Mouse (Mus musculus): Measurements from ENCODE around the gene Spcs2. TPM values are rescaled to one million over a fixed set of nuclear protein-coding genes. Genes with fewer than 3 reads are reported as not detected.

Gene Spcs2
- polyA plus RNA-seq, 1 experiment from 2014 or later = 423 TPM

DNA sequence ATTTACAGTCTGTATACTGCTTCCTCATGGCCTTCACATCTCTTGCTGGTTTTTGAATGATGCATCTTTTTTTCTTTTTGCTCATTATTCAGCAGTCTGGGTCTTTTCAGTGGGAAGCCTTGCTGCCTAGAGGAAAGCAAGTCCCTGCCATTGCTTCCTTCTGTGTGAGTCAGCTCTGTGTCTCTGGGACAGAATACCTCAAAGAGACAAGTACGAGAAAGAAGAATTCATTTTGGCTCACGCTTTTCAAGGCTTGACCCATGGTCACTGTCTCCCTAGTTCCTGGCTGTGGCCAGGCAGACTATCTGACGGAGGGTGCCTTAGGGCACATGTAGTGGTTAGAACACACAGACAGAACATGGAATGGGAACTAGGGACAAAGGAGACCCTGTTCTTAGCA is 30.7 kb upstream of the Spcs2 start:
- no peak overlapping the region for H3K9ac ChIP-seq (ENCODE audit: low read depth, low read length)
- H3K4me2 ChIP-seq (ENCODE audit: low read depth, low read length) = no peak overlapping the region
- H3K36me3 ChIP-seq (ENCODE audit: control insufficient read depth, insufficient read depth, low read length) = no peaks in the 10 kb centered on the region
- no peaks in the 10 kb centered on the region for H3K9me3 ChIP-seq (ENCODE audit: control insufficient read depth, low read length)
- no peak for ATAC-seq
- no peak overlapping the region for H3K4me3 ChIP-seq (ENCODE audit: low read length)
- WGBS = 81% methylated on average over 3 of the region's 3 CpGs
- H3K4me1 ChIP-seq (ENCODE audit: control insufficient read depth, insufficient read depth, low read length) = no peaks in the 10 kb centered on the region
- no peak overlapping the region for H3K27ac ChIP-seq (ENCODE audit: low read length)
- no peaks in the 10 kb centered on the region for H3K27me3 ChIP-seq (replicated peaks; ENCODE audit: control insufficient read depth, insufficient read depth, low read length)

DNA sequence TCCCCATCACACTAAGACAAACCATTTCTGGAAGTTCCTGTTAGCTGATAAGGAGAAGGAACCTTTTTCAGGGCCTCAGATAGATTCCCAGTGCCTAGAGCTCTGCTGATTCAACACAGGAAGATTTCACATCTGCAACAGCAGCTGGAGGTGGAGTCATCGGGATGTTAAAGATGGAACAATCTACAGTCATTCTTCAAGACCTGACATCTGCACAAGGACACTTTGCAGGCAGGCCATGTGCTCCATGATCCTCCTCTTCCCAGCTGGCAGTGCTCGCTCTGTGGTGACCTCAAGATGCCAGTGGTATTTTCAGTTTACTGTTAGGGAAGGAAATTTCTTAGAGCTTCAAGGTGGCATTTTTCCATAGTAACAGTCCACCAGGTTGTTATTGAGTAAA is 29.1 kb upstream of the Spcs2 start:
- Histone ChIP-seq H3K4me2 (ENCODE audit: low read depth, low read length) (no peak overlapping the region), H3K9me3 (ENCODE audit: control insufficient read depth, low read length) (no peaks in the 10 kb centered on the region), H3K9ac (ENCODE audit: low read depth, low read length) (no peak overlapping the region), H3K4me3 (ENCODE audit: low read length) (no peak overlapping the region), H3K27me3 (replicated peaks; ENCODE audit: control insufficient read depth, insufficient read depth, low read length) (no peaks in the 10 kb centered on the region), H3K36me3 (ENCODE audit: control insufficient read depth, insufficient read depth, low read length) (no peaks in the 10 kb centered on the region), H3K27ac (ENCODE audit: low read length) (no peak overlapping the region), H3K4me1 (ENCODE audit: control insufficient read depth, insufficient read depth, low read length) (no peaks in the 10 kb centered on the region)
- 72% methylated on average over 2 of the region's 2 CpGs for WGBS
- ATAC-seq = no peak

GRCm38 (mm10) chr7:99891471-99891870 is 28.2 kb upstream of the Spcs2 start:
- no peak overlapping the region for H3K27ac ChIP-seq (ENCODE audit: low read length)
- no peaks in the 10 kb centered on the region for H3K36me3 ChIP-seq (ENCODE audit: control insufficient read depth, insufficient read depth, low read length)
- H3K9ac ChIP-seq (ENCODE audit: low read depth, low read length) = no peak overlapping the region
- H3K27me3 ChIP-seq (replicated peaks; ENCODE audit: control insufficient read depth, insufficient read depth, low read length) = no peaks in the 10 kb centered on the region
- no peak overlapping the region for H3K4me3 ChIP-seq (ENCODE audit: low read length)
- 70% methylated on average over 3 of the region's 3 CpGs for WGBS
- ATAC-seq = no peak
- no peaks in the 10 kb centered on the region for H3K9me3 ChIP-seq (ENCODE audit: control insufficient read depth, low read length)
- no peak overlapping the region for H3K4me2 ChIP-seq (ENCODE audit: low read depth, low read length)
- H3K4me1 ChIP-seq (ENCODE audit: control insufficient read depth, insufficient read depth, low read length) = no peaks in the 10 kb centered on the region

GRCm38 (mm10) chr7:99890168-99890755 is 27.0 kb upstream of the Spcs2 start:
- no peaks in the 10 kb centered on the region for H3K9me3 ChIP-seq (ENCODE audit: control insufficient read depth, low read length)
- no peak overlapping the region for H3K4me3 ChIP-seq (ENCODE audit: low read length)
- no peak overlapping the region for H3K4me2 ChIP-seq (ENCODE audit: low read depth, low read length)
- ATAC-seq = no peak
- 67% methylated on average over 3 of the region's 3 CpGs for WGBS
- H3K9ac ChIP-seq (ENCODE audit: low read depth, low read length) = no peak overlapping the region
- no peaks in the 10 kb centered on the region for H3K36me3 ChIP-seq (ENCODE audit: control insufficient read depth, insufficient read depth, low read length)
- no peaks in the 10 kb centered on the region for H3K27me3 ChIP-seq (replicated peaks; ENCODE audit: control insufficient read depth, insufficient read depth, low read length)
- no peak overlapping the region for H3K27ac ChIP-seq (ENCODE audit: low read length)
- H3K4me1 ChIP-seq (ENCODE audit: control insufficient read depth, insufficient read depth, low read length) = no peaks in the 10 kb centered on the region

DNA sequence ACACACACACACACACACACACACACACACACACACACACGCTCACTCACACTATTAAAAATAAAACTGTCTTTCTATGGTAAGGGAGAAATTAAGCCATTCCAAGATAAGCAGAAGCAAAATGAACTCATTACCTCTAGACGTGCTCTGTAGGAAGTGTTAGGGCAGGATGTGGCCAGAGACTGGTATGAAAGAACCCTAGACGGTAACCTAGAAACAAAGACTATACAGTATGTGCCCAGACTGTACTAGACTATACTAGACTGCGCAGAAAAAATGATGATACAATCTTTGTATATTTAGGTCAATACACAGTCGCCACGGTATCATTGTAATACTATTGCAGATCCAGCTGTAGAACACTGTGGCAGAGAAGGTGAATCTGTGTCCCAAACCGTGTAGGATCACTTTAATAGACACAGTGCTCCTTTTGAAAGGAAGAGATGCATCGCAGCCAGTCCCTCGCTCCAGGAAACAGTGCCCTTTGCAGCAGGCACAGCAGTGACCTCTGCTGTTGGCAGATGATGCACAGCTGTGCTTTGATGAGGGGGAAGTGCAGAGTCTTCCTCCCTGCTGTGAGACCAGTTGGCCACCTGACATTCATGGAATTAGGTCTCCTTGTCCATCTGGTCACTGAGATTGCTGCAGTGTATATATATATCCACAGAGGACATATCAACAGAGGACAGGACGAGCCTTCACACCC is 26.1 kb upstream of the Spcs2 start:
- ATAC-seq = no peak
- WGBS = 45% methylated on average over 10 of the region's 10 CpGs
- Histone ChIP-seq H3K4me1 (ENCODE audit: control insufficient read depth, insufficient read depth, low read length) (no peaks in the 10 kb centered on the region), H3K9ac (ENCODE audit: low read depth, low read length) (no peak overlapping the region), H3K4me3 (ENCODE audit: low read length) (no peak overlapping the region), H3K36me3 (ENCODE audit: control insufficient read depth, insufficient read depth, low read length) (no peaks in the 10 kb centered on the region), H3K9me3 (ENCODE audit: control insufficient read depth, low read length) (no peaks in the 10 kb centered on the region), H3K27ac (ENCODE audit: low read length) (no peak overlapping the region), H3K4me2 (ENCODE audit: low read depth, low read length) (no peak overlapping the region), H3K27me3 (replicated peaks; ENCODE audit: control insufficient read depth, insufficient read depth, low read length) (no peaks in the 10 kb centered on the region)

DNA sequence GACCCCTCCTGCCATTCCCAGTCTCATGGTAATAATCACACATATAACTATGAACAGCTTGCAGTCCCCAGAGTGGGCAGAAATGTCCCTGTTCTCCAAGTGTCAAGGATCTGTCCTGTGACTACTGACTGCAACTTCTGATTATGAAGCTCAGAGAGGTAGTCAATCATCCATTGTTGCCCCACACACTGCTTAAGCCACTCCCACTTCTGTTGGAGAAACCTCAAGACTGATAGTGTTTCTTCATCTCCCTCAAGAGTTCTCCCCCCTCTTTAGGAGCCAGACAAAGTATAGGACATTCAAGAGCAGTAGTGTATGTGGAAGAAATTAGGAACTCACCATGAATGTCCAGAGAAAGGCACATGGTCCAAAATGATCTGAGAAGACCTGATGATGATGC is 24.5 kb upstream of the Spcs2 start:
- Histone ChIP-seq H3K4me2 (ENCODE audit: low read depth, low read length) (no peak overlapping the region), H3K9me3 (ENCODE audit: control insufficient read depth, low read length) (no peaks in the 10 kb centered on the region), H3K4me1 (ENCODE audit: control insufficient read depth, insufficient read depth, low read length) (no peaks in the 10 kb centered on the region), H3K27ac (ENCODE audit: low read length) (no peak overlapping the region), H3K36me3 (ENCODE audit: control insufficient read depth, insufficient read depth, low read length) (no peaks in the 10 kb centered on the region), H3K4me3 (ENCODE audit: low read length) (no peak overlapping the region), H3K27me3 (replicated peaks; ENCODE audit: control insufficient read depth, insufficient read depth, low read length) (no peaks in the 10 kb centered on the region), H3K9ac (ENCODE audit: low read depth, low read length) (no peak overlapping the region)
- no peak for ATAC-seq

DNA sequence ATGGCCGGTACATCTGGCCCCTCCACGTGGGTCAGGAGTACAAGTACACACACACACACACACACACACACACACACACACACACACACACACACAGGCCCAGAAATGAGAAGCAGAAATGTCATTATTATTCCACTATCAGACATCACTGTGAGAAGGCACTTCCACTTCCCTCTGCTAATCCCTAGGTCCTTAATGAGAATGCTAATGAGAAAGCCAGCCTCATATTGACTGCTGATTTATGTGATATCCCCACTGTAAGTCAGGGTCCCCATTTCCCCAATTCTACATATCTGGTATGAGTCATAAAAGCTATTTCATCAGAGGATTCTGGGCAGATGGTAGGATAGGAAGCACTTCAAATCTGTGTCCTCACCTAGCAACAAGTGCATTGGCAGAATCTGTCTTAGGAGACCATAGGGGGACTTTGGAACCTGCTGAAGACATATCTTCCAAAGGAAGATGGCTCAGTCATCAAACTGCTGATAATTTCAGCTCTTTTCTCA is 24.0 kb upstream of the Spcs2 start:
- H3K4me2 ChIP-seq (ENCODE audit: low read depth, low read length) = no peak overlapping the region
- WGBS = 77% methylated on average over 2 of the region's 2 CpGs
- H3K4me3 ChIP-seq (ENCODE audit: low read length) = no peak overlapping the region
- ATAC-seq = no peak
- H3K9me3 ChIP-seq (ENCODE audit: control insufficient read depth, low read length) = no peaks in the 10 kb centered on the region
- H3K4me1 ChIP-seq (ENCODE audit: control insufficient read depth, insufficient read depth, low read length) = no peaks in the 10 kb centered on the region
- no peaks in the 10 kb centered on the region for H3K27me3 ChIP-seq (replicated peaks; ENCODE audit: control insufficient read depth, insufficient read depth, low read length)
- no peak overlapping the region for H3K9ac ChIP-seq (ENCODE audit: low read depth, low read length)
- H3K36me3 ChIP-seq (ENCODE audit: control insufficient read depth, insufficient read depth, low read length) = no peaks in the 10 kb centered on the region
- no peak overlapping the region for H3K27ac ChIP-seq (ENCODE audit: low read length)

DNA sequence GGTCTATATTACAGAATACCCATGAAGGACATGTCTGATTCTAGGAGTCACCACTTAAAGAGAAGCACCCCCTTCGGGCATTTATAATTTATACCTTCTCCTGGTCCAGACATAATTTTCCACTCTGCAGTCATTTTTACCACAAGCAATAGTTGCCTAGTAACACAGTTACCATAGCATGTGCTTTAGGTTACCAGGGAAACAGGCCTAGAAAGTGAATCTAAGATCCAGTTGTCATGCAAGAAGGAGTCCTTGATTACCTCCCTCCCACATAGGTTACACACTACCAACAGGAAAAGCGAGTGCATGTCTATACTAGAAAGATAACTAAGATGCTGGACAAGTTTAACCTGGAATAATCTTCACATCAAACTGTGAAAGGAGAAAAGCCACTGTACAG is 15.0 kb upstream of the Spcs2 start:
- Histone ChIP-seq H3K27me3 (replicated peaks; ENCODE audit: control insufficient read depth, insufficient read depth, low read length) (no peaks in the 10 kb centered on the region), H3K9me3 (ENCODE audit: control insufficient read depth, low read length) (no peaks in the 10 kb centered on the region), H3K4me3 (ENCODE audit: low read length) (no peak overlapping the region), H3K4me1 (ENCODE audit: control insufficient read depth, insufficient read depth, low read length) (no peaks in the 10 kb centered on the region), H3K9ac (ENCODE audit: low read depth, low read length) (no peak overlapping the region), H3K27ac (ENCODE audit: low read length) (no peak overlapping the region), H3K4me2 (ENCODE audit: low read depth, low read length) (no peak overlapping the region), H3K36me3 (ENCODE audit: control insufficient read depth, insufficient read depth, low read length) (no peaks in the 10 kb centered on the region)
- no peak for ATAC-seq
- 52% methylated on average over 2 of the region's 2 CpGs for WGBS

GRCm38 (mm10) chr7:99876345-99876744 is 13.1 kb upstream of the Spcs2 start:
- no peak overlapping the region for H3K4me2 ChIP-seq (ENCODE audit: low read depth, low read length)
- no peaks in the 10 kb centered on the region for H3K9me3 ChIP-seq (ENCODE audit: control insufficient read depth, low read length)
- no peaks in the 10 kb centered on the region for H3K36me3 ChIP-seq (ENCODE audit: control insufficient read depth, insufficient read depth, low read length)
- H3K4me1 ChIP-seq (ENCODE audit: control insufficient read depth, insufficient read depth, low read length) = no peaks in the 10 kb centered on the region
- H3K9ac ChIP-seq (ENCODE audit: low read depth, low read length) = no peak overlapping the region
- ATAC-seq = 0 out of 2 replicates have a peak, but pooled peaks have one; percentile 46
- no peak overlapping the region for H3K4me3 ChIP-seq (ENCODE audit: low read length)
- WGBS = under 1% methylated on average over 3 of the region's 3 CpGs
- H3K27me3 ChIP-seq (replicated peaks; ENCODE audit: control insufficient read depth, insufficient read depth, low read length) = no peaks in the 10 kb centered on the region
- no peak overlapping the region for H3K27ac ChIP-seq (ENCODE audit: low read length)

Measured in intestine, embryonic 16.5 days (tissue).